12 mouse cellular contexts compared by ENCODE assay signal in the genomic region with DNA sequence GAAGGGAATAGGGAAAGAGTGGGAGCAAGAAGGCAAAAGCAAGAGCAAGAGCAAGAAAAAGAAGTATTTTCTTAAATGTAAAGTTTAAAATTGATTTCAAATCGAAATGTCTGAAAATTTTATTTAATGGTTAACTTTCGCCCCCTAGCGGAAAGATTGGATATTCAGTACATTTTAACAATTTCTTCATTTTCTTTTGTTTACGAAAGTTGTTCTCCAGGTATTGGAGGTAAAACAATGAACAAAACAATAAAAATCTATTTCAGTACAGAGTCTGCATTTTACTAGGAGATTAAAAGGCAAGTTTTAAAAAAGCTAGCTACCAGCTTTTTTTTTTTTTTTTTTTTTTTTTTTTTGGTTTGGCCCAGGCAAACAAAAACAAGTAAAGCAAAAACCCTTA. TPM values are rescaled to one million over a fixed set of nuclear protein-coding genes. Genes with fewer than 3 reads are reported as not detected.
DNase-seq lines count a peak whose midpoint lies in the region; ATAC-seq and TF ChIP-seq lines count a peak whose summit lies in the region.
"Had no signal": no experiment of that assay in that cellular context is flagged by ENCODE, and none has a peak within 500 bp of the region (broad histone marks: within the 10 kb centered on the region; RNA-seq: fewer than 3 reads in every experiment).

No protein-coding gene starts in this region.

- peak; percentile 30 to 46 for DNase-seq in cerebellum, postnatal 14 days
- DNase-seq in left cerebral cortex, adult 2 months (ENCODE audit: extremely low spot score in 1 of 2, low spot score in 2 of 2), result no peak
- DNase-seq in left cerebral cortex, adult 9 months (ENCODE audit: low spot score in 2 of 2), result no peak
- DNase-seq in CD4-positive helper T cell, adult 2 months (ENCODE audit: low read depth, low spot score), result peak; percentile 69
- DNase-seq in spleen, postnatal 36 days (ENCODE audit: low spot score in 2 of 2), result no peak
- DNase-seq in adrenal gland, postnatal 36 days, result no peak
- DNase-seq: adrenal gland, adult 2 months; cerebellum, adult 18-20 months; gastrocnemius, postnatal 36 days had no signal

- no peaks in the 10 kb centered on the region for H3K27me3 ChIP-seq in embryonic facial prominence, embryonic 13.5 days
- H3K27me3 ChIP-seq: limb, embryonic 15.5 days had no signal

- H3K4me1 ChIP-seq in embryonic facial prominence, embryonic 13.5 days, result peaks cover 12% of the 10 kb centered on the region

- intact Hi-C loops in left cerebral cortex, adult 2 months (cut with DNase I), result loop anchor here (10.0 kb wide), 1 partner anchor 206 kb away; no protein-coding TSS in a partner anchor

- no peaks in the 10 kb centered on the region for H3K9me3 ChIP-seq in embryonic facial prominence, embryonic 13.5 days
- H3K9me3 ChIP-seq: limb, embryonic 15.5 days had no signal

- H3K36me3 ChIP-seq in embryonic facial prominence, embryonic 13.5 days, result no peaks in the 10 kb centered on the region
- H3K36me3 ChIP-seq: limb, embryonic 15.5 days had no signal

- H3K4me3 ChIP-seq in left cerebral cortex, adult 2 months, result no peak overlapping the region
- H3K4me3 ChIP-seq in embryonic facial prominence, embryonic 13.5 days, result no peak overlapping the region
- H3K4me3 ChIP-seq: limb, embryonic 15.5 days had no signal

- ATAC-seq in cerebellum, adult (ENCODE audit: insufficient number of reproducible peaks, low FRiP score, low TSS enrichment), result no peak
- no peak for ATAC-seq in embryonic facial prominence, embryonic 13.5 days (ENCODE audit: insufficient number of reproducible peaks, insufficient read depth, low FRiP score, low TSS enrichment, low read depth)

- H3K9ac ChIP-seq in embryonic facial prominence, embryonic 13.5 days, result no peak overlapping the region
- H3K9ac ChIP-seq: limb, embryonic 15.5 days had no signal

- 0 out of 2 replicates have a peak overlapping the region, but pooled peaks have one; percentile 27 for H3K4me2 ChIP-seq in embryonic facial prominence, embryonic 13.5 days
- H3K4me2 ChIP-seq: limb, embryonic 15.5 days had no signal

- 11% methylated on average over 4 of the region's 4 CpGs for WGBS in embryonic facial prominence, embryonic 13.5 days

- TF ChIP-seq CTCF in left cerebral cortex, adult 2 months (IDR thresholded peaks at IDR 0.05), result peak; percentile 73

- H3K27ac ChIP-seq in left cerebral cortex, adult 2 months, result no peak overlapping the region
- H3K27ac ChIP-seq in embryonic facial prominence, embryonic 13.5 days, result no peak overlapping the region

RNA-seq across cellular contexts. Expression of gene Hist1h2ah, which starts 4.9 kb away (rescaled TPM):
- total RNA-seq in left cerebral cortex, adult 2 months (2021), result 10 to 100 TPM; 18.8 to 25.6 TPM
- polyA plus RNA-seq in embryonic facial prominence, embryonic 13.5 days (2015; fragmentation: Nextera tagmentation; extraction: Ambion mirVana), result 5.2 and 5.4 TPM in 2 replicates
- total RNA-seq in adrenal gland, postnatal 36 days (2021), result 10 to 100 TPM; 58.6 to 69.2 TPM

RNA-seq across cellular contexts. Expression of gene Hist1h2bk, which starts 5.2 kb away (rescaled TPM):
- 10 to 100 TPM; 12.2 to 13.5 TPM for total RNA-seq in left cerebral cortex, adult 2 months (2021)
- 9.5 and 15.3 TPM in 2 replicates for polyA plus RNA-seq in embryonic facial prominence, embryonic 13.5 days (2015; fragmentation: Nextera tagmentation; extraction: Ambion mirVana)
- total RNA-seq in adrenal gland, postnatal 36 days (2021), result 10 to 100 TPM; 67.8 to 68.6 TPM

RNA-seq across cellular contexts. Expression of gene Hist1h4i, which starts 10.7 kb away (rescaled TPM):
- 10 to 100 TPM; 58.2 to 75.2 TPM for total RNA-seq in left cerebral cortex, adult 2 months (2021)
- 26.0 and 31.3 TPM in 2 replicates for polyA plus RNA-seq in embryonic facial prominence, embryonic 13.5 days (2015; fragmentation: Nextera tagmentation; extraction: Ambion mirVana)
- 10 to 100 TPM; 75.2 to 76.6 TPM for total RNA-seq in adrenal gland, postnatal 36 days (2021)

RNA-seq across cellular contexts. Expression of gene Hist1h2ag, which starts 12.3 kb away (rescaled TPM):
- total RNA-seq in left cerebral cortex, adult 2 months (2021), result 1 to 10 TPM; 8.1 to 9.2 TPM
- 78.1 and 82.3 TPM in 2 replicates for polyA plus RNA-seq in embryonic facial prominence, embryonic 13.5 days (2015; fragmentation: Nextera tagmentation; extraction: Ambion mirVana)
- total RNA-seq in adrenal gland, postnatal 36 days (2021), result 10 to 100 TPM; 41.1 to 45.0 TPM

RNA-seq across cellular contexts. Expression of gene Hist1h2bj, which starts 12.5 kb away (rescaled TPM):
- total RNA-seq in left cerebral cortex, adult 2 months (2021), result 10 to 100 TPM in 1 of 2 experiments, 1 to 10 TPM in 1; 9.4 to 12.9 TPM
- polyA plus RNA-seq in embryonic facial prominence, embryonic 13.5 days (2015; fragmentation: Nextera tagmentation; extraction: Ambion mirVana), result 12.2 and 14.3 TPM in 2 replicates
- total RNA-seq in adrenal gland, postnatal 36 days (2021), result 10 to 100 TPM; 40.2 to 48.5 TPM

Comparison
In these comparisons a context has a peak if more than half of its experiments do, and no peak if none do; other contexts are left out.
1. DNase-seq: peak in cerebellum, postnatal 14 days (2 of 2) and CD4-positive helper T cell, adult 2 months (single experiment); none in left cerebral cortex, adult 2 months (0 of 2), left cerebral cortex, adult 9 months (0 of 2), spleen, postnatal 36 days (0 of 2) and adrenal gland, postnatal 36 days (0 of 2).
2. RNA of gene Hist1h2bk, which starts 5.2 kb away (total RNA-seq): 67.8 to 68.6 TPM in adrenal gland, postnatal 36 days; 12.2 to 13.5 TPM in left cerebral cortex, adult 2 months; every median in the first group is over 4 times any median in the second.